9 mouse cellular contexts compared by ENCODE assay signal in genomic region chr8:87944225-87944934, GRCm38 (mm10). TPM values are rescaled to one million over a fixed set of nuclear protein-coding genes. Genes with fewer than 3 reads are reported as not detected.
DNase-seq lines count a peak whose midpoint lies in the region; ATAC-seq and TF ChIP-seq lines count a peak whose summit lies in the region.
"Had no signal": no experiment of that assay in that cellular context is flagged by ENCODE, and none has a peak within 500 bp of the region (broad histone marks: within the 10 kb centered on the region; RNA-seq: fewer than 3 reads in every experiment).

No protein-coding gene starts in this region.

- no peaks in the 10 kb centered on the region for H3K27me3 ChIP-seq in heart, embryonic 14.5 days (ENCODE audit: control insufficient read depth, insufficient read depth, low read length)
- H3K27me3 ChIP-seq in forebrain, postnatal 0 days (ENCODE audit: insufficient read depth, low read length) = no peaks in the 10 kb centered on the region
- H3K27me3 ChIP-seq in midbrain, embryonic 14.5 days (ENCODE audit: control insufficient read depth, insufficient read depth, low read length) = no peaks in the 10 kb centered on the region

- no peak for TF ChIP-seq CTCF in forebrain, postnatal 0 days (IDR thresholded peaks at IDR 0.05; ENCODE audit: low read depth)

- H3K36me3 ChIP-seq in heart, embryonic 14.5 days (ENCODE audit: control insufficient read depth, insufficient read depth, low read length) = no peaks in the 10 kb centered on the region
- H3K36me3 ChIP-seq in forebrain, postnatal 0 days (ENCODE audit: insufficient read depth) = no peaks in the 10 kb centered on the region
- H3K36me3 ChIP-seq in midbrain, embryonic 14.5 days (ENCODE audit: control insufficient read depth, insufficient read depth, low read length) = no peaks in the 10 kb centered on the region

- H3K27ac ChIP-seq in heart, embryonic 14.5 days (replicated peaks in 1 of 2; ENCODE audit: control insufficient read depth in 1 of 2, insufficient read depth in 1 of 2, low read depth in 2 of 2, low read length in 2 of 2) = no peak overlapping the region
- H3K27ac ChIP-seq in brown adipose tissue, adult 24 weeks (replicated peaks; ENCODE audit: low read depth, low read length) = peak overlapping the region; percentile 58
- H3K27ac ChIP-seq in forebrain, postnatal 0 days (ENCODE audit: low read depth, low read length) = no peak overlapping the region
- no peak overlapping the region for H3K27ac ChIP-seq in midbrain, embryonic 14.5 days (replicated peaks; ENCODE audit: low read depth, low read length)
- H3K27ac ChIP-seq: liver, embryonic 14.5 days had no signal

- peaks cover 10 to 12% of the 10 kb centered on the region in 2 experiments for H3K4me1 ChIP-seq in heart, embryonic 14.5 days (ENCODE audit: control insufficient read depth in 2 of 2, insufficient read depth in 2 of 2, low read length in 2 of 2)
- peaks cover 33% of the 10 kb centered on the region for H3K4me1 ChIP-seq in brown adipose tissue, adult 24 weeks (ENCODE audit: control insufficient read depth, insufficient read depth, insufficient read length, low read length)
- no peaks in the 10 kb centered on the region for H3K4me1 ChIP-seq in forebrain, postnatal 0 days (ENCODE audit: insufficient read depth)
- H3K4me1 ChIP-seq in midbrain, embryonic 14.5 days (ENCODE audit: control insufficient read depth, insufficient read depth, low read length) = peaks cover 30% of the 10 kb centered on the region

- peak overlapping the region; percentile 77; the same call in 1 of the 2 replicates for H3K9ac ChIP-seq in heart, embryonic 14.5 days (ENCODE audit: low read length)
- peak overlapping the region; percentile 53; the same call in 1 of the 2 replicates for H3K9ac ChIP-seq in forebrain, postnatal 0 days
- no peak overlapping the region for H3K9ac ChIP-seq in midbrain, embryonic 14.5 days (replicated peaks; ENCODE audit: low read length)
- H3K9ac ChIP-seq: liver, embryonic 14.5 days had no signal

- WGBS in heart, embryonic 14.5 days = 51% methylated on average over 5 of the region's 5 CpGs
- WGBS in forebrain, postnatal 0 days = 52% methylated on average over 5 of the region's 5 CpGs
- 26% methylated on average over 5 of the region's 5 CpGs for WGBS in midbrain, embryonic 14.5 days

- ATAC-seq in heart, embryonic 14.5 days (ENCODE audit: insufficient number of reproducible peaks, insufficient read depth, low FRiP score, low read depth) = no peak
- 0 out of 2 replicates have a peak, but pooled peaks have one; percentile 6 for ATAC-seq in forebrain, postnatal 0 days
- ATAC-seq in midbrain, embryonic 14.5 days (ENCODE audit: low FRiP score, low TSS enrichment) = no peak

- H3K9me3 ChIP-seq in heart, embryonic 14.5 days (ENCODE audit: control insufficient read depth, low read length) = no peaks in the 10 kb centered on the region
- no peaks in the 10 kb centered on the region for H3K9me3 ChIP-seq in forebrain, postnatal 0 days (ENCODE audit: low read length)
- H3K9me3 ChIP-seq in midbrain, embryonic 14.5 days (ENCODE audit: control insufficient read depth, low read length) = no peaks in the 10 kb centered on the region

- H3K4me3 ChIP-seq in heart, embryonic 14.5 days (ENCODE audit: control insufficient read depth in 1 of 2, insufficient read depth in 1 of 2, low read depth in 1 of 2, low read length in 2 of 2) = peak overlapping the region in 1 of 2 experiments; percentile 53; a peak in 3 of 4 replicates
- H3K4me3 ChIP-seq in brown adipose tissue, adult 24 weeks (ENCODE audit: insufficient read depth, low read depth, low read length) = no peak overlapping the region
- no peak overlapping the region for H3K4me3 ChIP-seq in forebrain, postnatal 0 days (ENCODE audit: low read depth, low read length)
- no peak overlapping the region for H3K4me3 ChIP-seq in midbrain, embryonic 14.5 days (replicated peaks; ENCODE audit: low read depth, low read length)

- peak overlapping the region; percentile 97 for H3K4me2 ChIP-seq in heart, embryonic 14.5 days (ENCODE audit: low read length)
- peak overlapping the region; percentile 72 for H3K4me2 ChIP-seq in forebrain, postnatal 0 days (ENCODE audit: low read depth)
- peak overlapping the region; percentile 73 for H3K4me2 ChIP-seq in midbrain, embryonic 14.5 days (ENCODE audit: low read length)

- no peak for DNase-seq in heart, adult 18-20 months
- DNase-seq in forebrain, postnatal 0 days = no peak
- DNase-seq in midbrain, embryonic 14.5 days = no peak
- DNase-seq in testis, postnatal 10 days (ENCODE audit: low spot score) = no peak
- DNase-seq in spleen, postnatal 14 days (ENCODE audit: low spot score in 2 of 2) = no peak
- DNase-seq in gastrocnemius, adult 18-20 months (ENCODE audit: low spot score) = no peak

RNA-seq across cellular contexts. Expression of gene Zfp423, which starts 15.0 kb away (rescaled TPM):
- polyA plus RNA-seq in heart, embryonic 14.5 days (2014; fragmentation: Nextera tagmentation; extraction: Ambion mirVana) = 5.1 and 7.0 TPM in 2 replicates
- total RNA-seq in heart, adult 18-20 months (2021) = 1 to 10 TPM; 3.6 to 4.9 TPM
- polyA plus RNA-seq in brown adipose tissue, adult 24 weeks (2012; ENCODE audit: insufficient read depth, insufficient read length, missing spikeins) = 10.1 and 14.0 TPM in 2 replicates
- 32.5 and 34.6 TPM in 2 replicates for total RNA-seq in forebrain, postnatal 0 days (2014; rRNA removed)
- 10.7 and 18.4 TPM in 2 replicates for polyA plus RNA-seq in forebrain, postnatal 0 days (2015; fragmentation: Nextera tagmentation; extraction: Ambion mirVana)
- polyA plus RNA-seq in midbrain, embryonic 14.5 days (2014; fragmentation: Nextera tagmentation; extraction: Ambion mirVana) = 44.0 and 63.0 TPM in 2 replicates
- total RNA-seq in gastrocnemius, adult 18-20 months (2021) = 10 to 100 TPM; 15.0 to 19.1 TPM
